14 mouse cellular contexts compared by ENCODE assay signal in the genomic region with DNA sequence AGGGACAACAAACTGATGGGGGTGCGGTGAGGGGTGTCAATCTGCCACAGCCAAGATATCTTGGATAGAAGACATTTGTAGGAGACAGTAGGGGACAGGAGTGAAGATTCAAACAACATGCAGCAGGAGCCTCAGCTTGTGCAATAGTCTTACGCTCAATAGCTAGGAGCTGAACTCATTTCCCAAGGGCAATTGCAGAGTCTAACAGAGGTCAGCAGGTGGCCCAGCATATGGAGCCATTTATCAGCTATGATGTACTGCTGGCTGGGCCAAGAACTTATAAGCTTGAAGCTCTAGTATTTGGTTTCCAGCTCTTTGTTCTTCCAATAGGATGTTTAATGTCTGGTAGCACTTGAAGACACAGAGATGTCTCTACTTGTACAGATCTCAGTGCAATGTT. TPM values are rescaled to one million over a fixed set of nuclear protein-coding genes. Genes with fewer than 3 reads are reported as not detected.
"Had no signal": no experiment of that assay in that cellular context is flagged by ENCODE, and none has a peak within 500 bp of the region (broad histone marks: within the 10 kb centered on the region; RNA-seq: fewer than 3 reads in every experiment).

No protein-coding gene starts in this region.

- H3K9me3 ChIP-seq: kidney, embryonic 15.5 days; limb, embryonic 12.5 days; midbrain, embryonic 15.5 days; neural tube, embryonic 13.5 days had no signal

- DNase-seq: kidney, adult 2 months; kidney, postnatal 14 days; lung, adult 18-20 months; right cerebral cortex, adult 18-20 months; right cerebral cortex, postnatal 25 days; thymus, postnatal 4 days had no signal

- H3K4me2 ChIP-seq: kidney, embryonic 15.5 days; limb, embryonic 12.5 days; midbrain, embryonic 11.5 days; midbrain, embryonic 15.5 days; neural tube, embryonic 13.5 days had no signal

- H3K4me1 ChIP-seq: kidney, embryonic 15.5 days; midbrain, embryonic 15.5 days; neural tube, embryonic 13.5 days had no signal

- H3K27ac ChIP-seq: kidney, embryonic 15.5 days; left cerebral cortex, adult 2 months; limb, embryonic 12.5 days; liver, embryonic 14.5 days; midbrain, embryonic 15.5 days; neural tube, embryonic 13.5 days; stomach, postnatal 0 days had no signal

- H3K27me3 ChIP-seq: kidney, embryonic 15.5 days; limb, embryonic 12.5 days; midbrain, embryonic 15.5 days; neural tube, embryonic 13.5 days had no signal

- ATAC-seq: midbrain, embryonic 15.5 days had no signal

- H3K4me3 ChIP-seq: kidney, embryonic 15.5 days; left cerebral cortex, adult 2 months; limb, embryonic 12.5 days; midbrain, embryonic 15.5 days; neural tube, embryonic 13.5 days had no signal

- H3K9ac ChIP-seq: kidney, embryonic 15.5 days; limb, embryonic 12.5 days; liver, embryonic 14.5 days; midbrain, embryonic 15.5 days; neural tube, embryonic 13.5 days had no signal

- H3K36me3 ChIP-seq: kidney, embryonic 15.5 days; limb, embryonic 12.5 days; midbrain, embryonic 15.5 days; neural tube, embryonic 13.5 days had no signal

RNA-seq across cellular contexts. Expression of a gene that starts 9.3 kb away (rescaled TPM):
- polyA plus RNA-seq: limb, embryonic 12.5 days; midbrain, embryonic 11.5 days had no signal
